Mouse (Mus musculus) lung, adult 2 months (tissue): ENCODE results near the gene Fbxw11.

Experiments
- CTCF ChIP-seq: fragments of 200-500 bp; IDR thresholded peaks from 2 replicates; pipeline ENCODE4 v1.5.1; 2011; ENCODE audit warnings: mild to moderate bottlenecking, low read length, control low read depth; ENCODE audit not compliant: insufficient read depth
- POLR2A ChIP-seq: fragments of 200-500 bp; IDR thresholded peaks from 2 replicates; pipeline ENCODE4 v1.6.1; 2011; ENCODE audit warnings: low read depth, mild to moderate bottlenecking, control low read depth, low read length, borderline replicate concordance; ENCODE audit errors: extremely low read depth

DNA sequence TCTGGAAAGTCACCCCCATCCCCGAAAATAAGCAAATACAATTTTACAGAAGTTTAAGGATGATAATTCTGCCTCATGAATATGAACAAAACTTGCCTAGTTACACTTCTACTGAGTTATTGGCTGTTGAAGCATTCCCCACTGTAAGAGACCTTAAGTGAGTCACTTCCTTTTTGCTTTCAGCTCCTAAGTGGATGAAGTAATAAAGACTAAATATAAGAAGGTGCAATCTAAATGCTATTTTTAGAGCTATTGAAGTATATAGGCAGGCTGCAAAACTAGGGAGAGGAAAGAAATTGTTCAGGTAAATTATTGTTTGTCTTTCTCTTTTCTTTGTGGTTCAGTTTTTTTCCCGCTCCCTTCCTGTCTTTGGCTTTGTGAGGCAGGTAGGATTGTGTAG is 4.7 kb downstream of the Fbxw11 start:
- TF ChIP-seq CTCF (no peak), POLR2A (no peak)
